Mouse (Mus musculus): ENCODE measurements around the gene Ugt1a8.

Ugt1a8 gene

GRCm38 (mm10) chr1:88186325-88186935 is 98.8 kb downstream of the Ugt1a8 start:
- in situ Hi-C loops (cut with MboI, MseI): loop anchor here (5.0 to 25.0 kb wide), 4 partner anchors 39 to 1726 kb away; partner anchors contain the start of gene Glrp1

DNA sequence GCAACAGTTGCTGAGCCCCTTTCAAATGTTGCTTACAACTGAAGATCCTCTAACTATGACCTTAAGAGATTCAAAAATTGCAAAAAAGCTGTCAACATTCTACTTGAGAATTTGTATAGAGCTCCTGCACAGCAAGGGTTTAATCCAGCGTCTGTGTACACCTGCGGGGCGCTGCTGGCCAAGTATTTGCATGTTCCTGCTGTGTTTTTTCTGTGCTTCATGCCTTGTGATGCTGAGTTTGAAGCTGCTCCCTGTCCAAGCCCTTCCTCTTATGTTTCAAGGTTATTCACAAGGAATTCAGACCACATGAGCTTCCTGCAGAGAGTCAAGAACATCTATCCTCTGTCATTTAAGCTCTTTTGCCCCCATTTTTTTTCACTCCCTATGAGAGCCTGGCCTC is 104.5 kb downstream of the Ugt1a8 start:
- in situ Hi-C loops (cut with MboI, MseI): loop anchor here (5.0 to 25.0 kb wide), 4 partner anchors 145 to 1720 kb away; partner anchors contain the start of gene Glrp1

DNA sequence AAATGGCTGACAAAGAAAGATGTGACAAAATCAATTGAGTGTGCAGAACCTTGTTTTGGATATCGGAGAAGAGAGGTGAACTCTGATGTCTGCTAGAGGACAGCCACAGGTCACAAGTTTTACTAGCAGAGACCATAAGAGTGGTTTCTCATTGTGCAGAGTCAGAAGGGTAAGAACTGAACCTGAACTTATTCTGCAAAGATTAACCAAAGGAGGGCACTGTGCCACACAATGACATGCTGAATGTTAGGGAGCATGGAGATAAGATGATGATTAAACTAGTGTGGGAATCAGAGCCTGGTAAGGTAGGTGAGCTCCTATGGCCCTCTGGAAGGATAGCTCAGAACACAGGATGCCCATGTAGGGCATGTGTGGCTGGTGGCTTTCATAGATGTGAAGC is 108.1 kb downstream of the Ugt1a8 start:
- in situ Hi-C loops (cut with MboI, MseI): loop anchor here (25.0 kb wide), 3 partner anchors 317 to 1717 kb away; partner anchors contain the start of gene Glrp1

- in situ Hi-C loops (cut with MboI, MseI): loop anchor here (25.0 kb wide), 3 partner anchors 315 to 1715 kb away; partner anchors contain the start of gene Glrp1
Measured at GRCm38 (mm10) chr1:88197443-88197842, 109.8 kb downstream of the Ugt1a8 start.

GRCm38 (mm10) chr1:88199996-88200395 is 112.4 kb downstream of the Ugt1a8 start:
- in situ Hi-C loops (cut with MboI, MseI): loop anchor here (10.0 to 25.0 kb wide), 4 partner anchors 105 to 1712 kb away; partner anchors contain the start of genes Glrp1 and Ugt1a7c

DNA sequence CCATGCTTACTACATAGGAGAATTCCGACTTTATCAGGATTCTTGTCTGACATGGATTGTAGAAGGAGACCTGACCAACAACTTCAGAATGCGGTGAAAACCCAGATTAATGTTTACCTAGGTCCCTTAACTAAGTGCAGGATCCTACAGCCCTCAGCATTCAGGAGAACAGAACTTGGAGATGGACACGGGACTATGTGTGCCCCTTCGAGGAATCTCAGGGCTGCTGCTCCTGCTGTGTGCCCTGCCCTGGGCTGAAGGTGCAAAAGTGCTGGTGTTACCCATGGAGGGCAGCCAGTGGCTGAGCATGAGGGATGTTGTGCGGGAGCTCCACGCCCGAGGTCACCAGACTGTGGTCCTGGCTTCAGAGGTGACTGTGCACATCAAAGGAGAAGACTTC is 112.8 kb downstream of the Ugt1a8 start, which contains the start of gene Ugt1a2:
Ugt1a2 (plus strand) TSS at position 146 of the 400 bp plus-strand sequence.
- in situ Hi-C loops (cut with MboI, MseI): loop anchor here (10.0 kb wide), 1 partner anchor 106 kb away; the partner anchor contains the start of gene Ugt1a7c

DNA sequence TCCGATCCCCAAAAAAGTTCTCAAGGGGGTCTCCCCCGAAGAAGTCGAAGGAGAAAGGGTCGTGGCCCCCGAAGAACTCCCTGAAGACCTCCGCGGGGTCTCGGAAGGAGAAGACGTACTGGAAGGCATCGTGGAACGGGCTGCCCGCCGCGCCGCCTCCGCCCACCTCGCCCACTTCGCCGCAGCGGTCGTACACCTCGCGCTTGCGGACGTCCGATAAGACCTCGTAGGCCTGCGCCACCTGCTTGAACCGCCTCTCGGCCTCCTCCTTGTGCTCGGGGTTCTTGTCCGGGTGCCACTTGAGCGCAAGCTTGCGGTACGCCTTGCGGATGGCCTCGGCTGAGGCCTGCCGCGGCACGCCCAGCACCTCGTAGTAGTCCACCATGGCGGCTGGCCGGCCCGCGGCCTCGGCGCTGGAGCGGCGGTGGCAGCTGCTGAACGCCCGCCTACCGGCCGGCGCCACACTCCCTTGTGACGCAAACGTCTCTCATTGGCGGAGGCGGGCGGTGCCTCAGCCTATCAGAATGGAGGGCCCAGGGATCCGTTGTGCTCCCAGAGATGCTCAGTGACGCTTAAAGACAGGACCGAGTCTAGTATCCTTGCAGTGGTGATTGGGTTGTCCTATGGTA is 117.8 kb downstream of the Ugt1a8 start, which contains the start of gene Dnajb3:
Dnajb3 (minus strand) TSS at position 489 of the 629 bp plus-strand sequence.
- in situ Hi-C loops (cut with MboI, MseI): loop anchor here (5.0 to 10.0 kb wide), 2 partner anchors 111 to 633 kb away; partner anchors contain the start of genes Ngef and Ugt1a7c

- in situ Hi-C loops (cut with MboI, MseI): loop anchor here (5.0 to 10.0 kb wide), 2 partner anchors 112 to 635 kb away; partner anchors contain the start of genes Ngef and Ugt1a7c
Measured at GRCm38 (mm10) chr1:88206843-88207479, 119.3 kb downstream of the Ugt1a8 start.

- in situ Hi-C loops (cut with MboI, MseI): no loop called here
Measured at GRCm38 (mm10) chr1:88211812-88212211, 124.2 kb downstream of the Ugt1a8 start, which contains the start of gene Ugt1a1. Ugt1a1 (plus strand) TSS chr1:88211959.

GRCm38 (mm10) chr1:88212341-88213045 is 124.9 kb downstream of the Ugt1a8 start:
- in situ Hi-C loops (cut with MboI, MseI): no loop called here

DNA sequence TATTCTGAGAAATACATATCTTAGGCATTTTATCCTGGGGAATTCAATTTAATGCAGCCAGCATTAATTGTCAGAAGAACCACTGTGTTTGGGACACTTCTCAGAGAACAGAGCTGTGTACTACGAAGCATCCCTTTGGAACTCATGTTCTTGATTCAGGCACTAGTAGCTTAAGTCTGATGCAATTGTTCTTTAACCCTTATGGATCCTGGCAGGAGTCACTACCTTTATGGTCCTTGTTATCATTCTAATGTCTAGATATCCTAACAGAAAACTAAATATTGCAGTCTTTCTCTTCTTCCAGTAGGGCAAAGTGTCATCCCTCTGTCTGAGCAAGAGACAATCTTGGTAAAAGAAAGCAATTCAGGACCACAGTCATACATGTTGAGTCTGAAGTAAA is 125.4 kb downstream of the Ugt1a8 start:
- in situ Hi-C loops (cut with MboI, MseI): no loop called here

- in situ Hi-C loops (cut with MboI, MseI): no loop called here
Measured at GRCm38 (mm10) chr1:88213766-88214461, 126.3 kb downstream of the Ugt1a8 start.

GRCm38 (mm10) chr1:88214462-88214952 is 126.9 kb downstream of the Ugt1a8 start:
- in situ Hi-C loops (cut with MboI, MseI): no loop called here

DNA sequence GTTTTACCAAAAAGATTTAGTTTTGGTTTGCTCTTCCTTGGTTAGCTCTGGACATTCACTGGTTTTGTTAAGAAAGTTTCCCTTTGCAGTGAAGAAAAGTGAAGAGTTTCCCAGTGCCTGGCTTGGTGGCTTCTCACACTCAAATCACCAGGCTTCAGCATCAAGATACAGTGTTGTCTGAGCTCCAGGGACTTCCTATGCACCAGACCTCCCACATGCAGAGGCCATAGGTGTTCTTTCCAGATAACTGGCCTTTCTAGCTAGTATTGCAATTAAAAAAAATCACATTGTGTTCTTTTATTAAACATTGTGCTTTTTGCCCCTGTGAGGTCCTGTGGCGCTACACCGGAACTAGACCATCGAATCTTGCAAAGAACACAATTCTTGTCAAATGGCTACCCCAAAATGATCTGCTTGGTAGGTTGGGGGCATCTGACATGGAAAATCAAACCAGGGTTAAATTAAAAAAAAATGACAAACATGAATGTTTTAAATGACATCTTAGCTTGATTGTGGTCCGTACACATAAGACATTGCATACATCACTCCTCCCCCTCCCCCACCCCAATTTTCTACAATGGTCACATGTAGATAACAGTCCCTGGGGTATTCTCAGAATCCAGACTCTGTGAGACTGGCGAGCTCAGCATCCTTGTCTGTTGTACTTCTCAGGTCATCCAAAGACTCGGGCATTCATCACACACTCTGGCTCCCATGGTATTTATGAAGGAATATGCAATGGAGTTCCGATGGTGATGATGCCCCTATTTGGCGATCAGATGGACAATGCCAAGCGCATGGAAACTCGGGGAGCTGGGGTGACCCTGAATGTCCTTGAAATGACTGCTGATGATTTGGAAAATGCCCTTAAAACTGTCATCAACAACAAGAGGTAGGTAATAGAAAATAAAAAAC is 128.1 kb downstream of the Ugt1a8 start:
- in situ Hi-C loops (cut with MboI, MseI): no loop called here

DNA sequence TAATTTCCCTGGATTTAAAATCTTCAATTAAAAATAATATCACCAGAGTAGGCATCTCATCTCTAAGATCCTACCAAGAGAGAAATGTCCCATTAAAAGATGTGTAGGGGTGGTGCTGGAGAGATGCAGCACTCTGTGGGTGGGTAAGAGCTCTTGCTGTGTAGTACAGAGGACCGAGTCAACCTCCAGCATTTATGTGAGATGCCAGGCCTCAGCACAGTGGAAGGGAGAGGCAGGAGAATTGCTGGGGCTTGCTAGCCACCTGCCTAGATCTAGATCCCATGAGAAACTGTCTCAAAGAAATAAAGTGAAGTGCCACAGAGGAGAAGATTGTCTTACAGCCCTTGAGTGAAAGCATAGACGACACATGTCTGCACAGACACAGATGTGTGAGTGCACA is 128.9 kb downstream of the Ugt1a8 start:
- in situ Hi-C loops (cut with MboI, MseI): no loop called here

GRCm38 (mm10) chr1:88217144-88217543 is 129.5 kb downstream of the Ugt1a8 start:
- in situ Hi-C loops (cut with MboI, MseI): no loop called here

DNA sequence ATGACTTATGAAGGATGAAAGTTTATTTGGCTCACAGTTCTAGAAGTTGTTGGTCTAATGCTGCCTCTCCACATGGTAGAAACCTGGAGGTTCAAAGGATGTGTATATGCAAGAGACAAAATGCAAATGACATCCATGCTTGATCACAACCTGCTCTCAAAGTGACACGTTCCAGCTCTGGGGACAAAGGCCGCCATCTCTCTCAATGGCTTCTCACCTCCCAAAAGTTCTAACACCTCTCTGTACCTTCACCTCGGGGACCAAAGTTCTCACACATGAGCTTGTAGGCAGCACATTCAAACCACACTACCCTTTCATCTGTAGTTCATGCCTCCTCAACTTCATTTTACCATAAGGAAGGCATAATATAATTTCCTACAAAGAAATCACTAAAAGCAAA is 130.0 kb downstream of the Ugt1a8 start:
- in situ Hi-C loops (cut with MboI, MseI): no loop called here

- in situ Hi-C loops (cut with MboI, MseI): no loop called here
Measured at GRCm38 (mm10) chr1:88218051-88218450, 130.4 kb downstream of the Ugt1a8 start.

GRCm38 (mm10) chr1:88218591-88218990 is 131.0 kb downstream of the Ugt1a8 start:
- in situ Hi-C loops (cut with MboI, MseI): no loop called here

Measured in regulatory T cell (primary cell).